Mouse (Mus musculus) liver, embryonic 16.5 days (tissue): ENCODE data around the gene Slc22a13. TPM values are rescaled to one million over a fixed set of nuclear protein-coding genes. Genes with fewer than 3 reads are reported as not detected.

Experiments used
- ATAC-seq: fragments of 200-750 bp; cut with Nextera tagmentation; 2 replicates; pipeline ENCODE4 v1.8.0; 2017; ENCODE audit warnings: low read depth, mild to moderate bottlenecking, moderate number of reproducible peaks, moderate library complexity
- H3K27ac ChIP-seq: fragments of 300-500 bp; sonication (generic); 2 replicates; pipeline ENCODE4 v1.5.1; 2014; ENCODE audit warnings: mild to moderate bottlenecking, low read length
- H3K27me3 ChIP-seq: fragments of 300-500 bp; sonication (generic); 2 replicates; pipeline ENCODE4 v1.6.1; 2014; ENCODE audit warnings: low read depth, low read length, mixed read lengths; ENCODE audit not compliant: control insufficient read depth, insufficient read depth
- H3K36me3 ChIP-seq: fragments of 300-500 bp; sonication (generic); 2 replicates; pipeline ENCODE4 v1.6.1; 2014; ENCODE audit warnings: mild to moderate bottlenecking; ENCODE audit not compliant: control insufficient read depth, insufficient read depth
- H3K4me1 ChIP-seq: fragments of 300-500 bp; sonication (generic); 2 replicates; pipeline ENCODE4 v1.6.1; 2014; ENCODE audit warnings: low read depth, low read length, mixed read lengths; ENCODE audit not compliant: control insufficient read depth
- H3K4me2 ChIP-seq: fragments of 300-500 bp; sonication (generic); 2 replicates; pipeline ENCODE4 v1.6.1; 2014; ENCODE audit warnings: low read depth, low read length, mixed read lengths
- H3K4me3 ChIP-seq: fragments of 300-500 bp; sonication (generic); 2 replicates; pipeline ENCODE4 v1.5.1; 2014; ENCODE audit warnings: low read depth, mild to moderate bottlenecking, low read length
- H3K9ac ChIP-seq: fragments of 300-500 bp; sonication (generic); 2 replicates; pipeline ENCODE4 v1.6.1; 2014; ENCODE audit warnings: low read depth, low read length
- H3K9me3 ChIP-seq: fragments of 300-500 bp; sonication (generic); replicated peaks from 2 replicates; pipeline ENCODE4 v1.6.1; 2016; ENCODE audit warnings: low read length; ENCODE audit not compliant: control insufficient read depth
- WGBS: fragments of 180-500 bp; shearing (Covaris S2); extraction: QIAGEN DNeasy Blood & Tissue Kit; methylation state at CpG from one replicate; pipeline ENCODE4 v1.1.7; 2014; ENCODE audit not compliant: insufficient replicate concordance; 5-methylcytosine and 5-hydroxymethylcytosine counted together
- polyA plus RNA-seq: library from polyadenylated mRNA; unstranded; fragments of >200 nt; fragmentation: Nextera tagmentation; extraction: Ambion mirVana; gene quantifications from 2 replicates; pipeline ENCODE4 v1.2.1, GENCODE M21; 2015

The Slc22a13 gene
- polyA plus RNA-seq, 1 experiment from 2014 or later, result 0.08 TPM

DNA sequence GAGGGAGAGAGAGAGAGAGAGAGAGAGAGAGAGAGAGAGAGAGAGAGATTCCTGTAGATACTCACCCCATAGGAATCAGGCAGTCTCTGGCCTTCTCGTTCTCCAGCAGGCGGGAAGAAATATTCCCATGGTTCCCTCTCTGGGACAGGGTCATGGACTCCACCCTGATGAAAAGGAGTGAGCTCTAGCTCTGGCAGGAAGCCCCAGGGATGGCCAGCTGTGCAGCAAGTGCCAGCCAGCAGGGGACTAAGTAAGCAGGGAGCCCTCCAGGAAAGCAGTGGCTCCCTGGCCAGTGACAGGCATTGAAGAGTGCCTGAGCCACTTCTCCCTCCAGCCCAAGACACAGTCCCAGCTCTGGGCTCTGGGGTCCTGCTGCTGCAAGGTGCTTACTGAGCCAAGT is 57.1 kb downstream of the Slc22a13 start:
- no peak overlapping the region for H3K9ac ChIP-seq
- WGBS, result 85% methylated on average over 2 of the region's 2 CpGs
- no peaks in the 10 kb centered on the region for H3K4me1 ChIP-seq
- H3K27ac ChIP-seq, result no peak overlapping the region
- ATAC-seq, result no peak
- H3K27me3 ChIP-seq, result peaks cover 8% of the 10 kb centered on the region
- H3K9me3 ChIP-seq, result no peaks in the 10 kb centered on the region
- H3K4me3 ChIP-seq, result no peak overlapping the region
- H3K4me2 ChIP-seq, result no peak overlapping the region
- no peaks in the 10 kb centered on the region for H3K36me3 ChIP-seq

GRCm38 (mm10) chr9:119149601-119150000 is 59.3 kb downstream of the Slc22a13 start:
- Histone ChIP-seq H3K36me3 (no peaks in the 10 kb centered on the region), H3K9me3 (no peaks in the 10 kb centered on the region), H3K27me3 (no peaks in the 10 kb centered on the region), H3K9ac (no peak overlapping the region), H3K4me3 (no peak overlapping the region), H3K27ac (no peak overlapping the region), H3K4me1 (no peaks in the 10 kb centered on the region), H3K4me2 (no peak overlapping the region)
- ATAC-seq, result no peak
- WGBS, result 18% methylated on average over 5 of the region's 5 CpGs

GRCm38 (mm10) chr9:119146098-119146770 is 62.7 kb downstream of the Slc22a13 start:
- Histone ChIP-seq H3K4me3 (no peak overlapping the region), H3K9ac (no peak overlapping the region), H3K27me3 (no peaks in the 10 kb centered on the region), H3K27ac (no peak overlapping the region), H3K4me2 (no peak overlapping the region), H3K9me3 (no peaks in the 10 kb centered on the region), H3K36me3 (no peaks in the 10 kb centered on the region), H3K4me1 (no peaks in the 10 kb centered on the region)
- WGBS, result 53% methylated on average over 13 of the region's 13 CpGs
- no peak for ATAC-seq

- H3K9ac ChIP-seq, result no peak overlapping the region
- H3K9me3 ChIP-seq, result no peaks in the 10 kb centered on the region
- no peaks in the 10 kb centered on the region for H3K4me1 ChIP-seq
- no peak overlapping the region for H3K4me3 ChIP-seq
- H3K27ac ChIP-seq, result no peak overlapping the region
- H3K36me3 ChIP-seq, result no peaks in the 10 kb centered on the region
- 57% methylated on average over 6 of the region's 6 CpGs for WGBS
- H3K27me3 ChIP-seq, result no peaks in the 10 kb centered on the region
- no peak overlapping the region for H3K4me2 ChIP-seq
- ATAC-seq, result no peak
Observed at GRCm38 (mm10) chr9:119145638-119146037, 63.3 kb downstream of the Slc22a13 start.

GRCm38 (mm10) chr9:119145137-119145536 is 63.8 kb downstream of the Slc22a13 start:
- 56% methylated on average over 10 of the region's 10 CpGs for WGBS
- Histone ChIP-seq H3K27me3 (no peaks in the 10 kb centered on the region), H3K4me2 (no peak overlapping the region), H3K9me3 (no peaks in the 10 kb centered on the region), H3K27ac (no peak overlapping the region), H3K36me3 (no peaks in the 10 kb centered on the region), H3K9ac (no peak overlapping the region), H3K4me1 (no peaks in the 10 kb centered on the region), H3K4me3 (no peak overlapping the region)
- no peak for ATAC-seq

GRCm38 (mm10) chr9:119144696-119145095 is 64.2 kb downstream of the Slc22a13 start:
- Histone ChIP-seq H3K27ac (no peak overlapping the region), H3K4me3 (no peak overlapping the region), H3K36me3 (no peaks in the 10 kb centered on the region), H3K4me1 (no peaks in the 10 kb centered on the region), H3K9ac (no peak overlapping the region), H3K4me2 (no peak overlapping the region), H3K9me3 (no peaks in the 10 kb centered on the region), H3K27me3 (no peaks in the 10 kb centered on the region)
- WGBS, result 66% methylated on average over 8 of the region's 8 CpGs
- ATAC-seq, result no peak

DNA sequence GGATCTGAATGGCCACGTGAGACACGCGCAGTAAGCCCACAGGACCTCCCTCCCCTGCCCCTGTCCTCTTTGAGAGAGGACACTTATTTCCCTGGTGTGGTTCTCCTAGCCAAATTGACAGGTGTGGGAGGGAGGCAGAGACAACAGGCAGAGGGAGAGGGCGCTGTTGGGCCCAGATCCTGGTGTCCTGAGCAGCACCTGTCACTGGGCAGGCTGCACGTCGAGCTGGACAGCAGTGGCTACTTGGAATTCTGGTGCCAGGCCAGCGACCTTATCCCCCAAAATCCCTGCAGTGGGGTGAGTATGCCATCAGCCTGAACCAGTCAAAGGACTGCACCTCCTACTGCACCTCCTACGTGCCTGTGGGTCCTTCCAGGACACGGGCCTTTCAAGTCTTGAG is 65.5 kb downstream of the Slc22a13 start:
- Histone ChIP-seq H3K9ac (no peak overlapping the region), H3K4me3 (no peak overlapping the region), H3K27ac (no peak overlapping the region), H3K4me1 (no peaks in the 10 kb centered on the region), H3K9me3 (no peaks in the 10 kb centered on the region), H3K36me3 (no peaks in the 10 kb centered on the region), H3K27me3 (no peaks in the 10 kb centered on the region), H3K4me2 (no peak overlapping the region)
- 57% methylated on average over 9 of the region's 9 CpGs for WGBS
- no peak for ATAC-seq

Other genes with a start within 250 kb of the Slc22a13 start
- gene Vill, start 156.3 kb downstream of the Slc22a13 start, polyA plus RNA-seq, result 10.2 and 11.3 TPM in 2 replicates
- 1.5 and 1.6 TPM in 2 replicates for gene Plcd1, start 115.6 kb downstream of the Slc22a13 start, polyA plus RNA-seq
- gene Dlec1, start 106.6 kb downstream of the Slc22a13 start, polyA plus RNA-seq, result 0.02 and 0.05 TPM in 2 replicates
- gene Acaa1b, start 52.0 kb downstream of the Slc22a13 start, polyA plus RNA-seq, result 24.8 and 27.6 TPM in 2 replicates
- gene Gm47289, start 49.9 kb downstream of the Slc22a13 start, polyA plus RNA-seq, result 0.04 TPM in 1 of 2 replicates, not detected in the other
- 4.0 and 4.1 TPM in 2 replicates for gene Oxsr1, start 113.3 kb upstream of the Slc22a13 start, polyA plus RNA-seq
- gene Acaa1a, start 130.6 kb upstream of the Slc22a13 start, polyA plus RNA-seq, result 45.0 and 47.9 TPM in 2 replicates
- gene Myd88, start 132.3 kb upstream of the Slc22a13 start, polyA plus RNA-seq, result 14.6 and 14.7 TPM in 2 replicates
- gene Xylb, start 148.3 kb upstream of the Slc22a13 start, polyA plus RNA-seq, result 3.3 and 4.5 TPM in 2 replicates
- gene Slc22a14, start 156.5 kb upstream of the Slc22a13 start, polyA plus RNA-seq, result not detected in 2 replicates
- gene Acvr2b, start 193.0 kb upstream of the Slc22a13 start, polyA plus RNA-seq, result 0.93 and 1.7 TPM in 2 replicates
- gene Exog, start 235.8 kb upstream of the Slc22a13 start, polyA plus RNA-seq, result 4.9 and 5.4 TPM in 2 replicates